Mouse (Mus musculus): ENCODE data around the gene Cyb5r1. TPM values are rescaled to one million over a fixed set of nuclear protein-coding genes. Genes with fewer than 3 reads are reported as not detected.

The Cyb5r1 gene
- total and polyA plus RNA-seq, 3 experiments, result 17.5 to 43.6 (median 38.1) TPM

GRCm38 (mm10) chr1:134398210-134398609 is 7.1 kb upstream of the Cyb5r1 start:
- no peak for DNase-seq (ENCODE audit: extremely low read depth)
- no peaks in the 10 kb centered on the region for H3K79me2 ChIP-seq (replicated peaks; ENCODE audit: control insufficient read depth, extremely low read depth, insufficient read depth, poor library complexity, severe bottlenecking)
- dilution Hi-C loops (cut with MboI; ENCODE audit: extremely low pct_ligation_motif_present, extremely low pct_unique_long_range_greater_than_20kb, low sequenced_read_pairs), result no loop called here
- no peak overlapping the region for H3K9ac ChIP-seq (ENCODE audit: insufficient read depth, low read depth)
- no peaks in the 10 kb centered on the region for H3K27me3 ChIP-seq (replicated peaks)
- H3K36me3 ChIP-seq (replicated peaks in 1 of 2; ENCODE audit: control insufficient read depth in 1 of 2, insufficient read depth in 1 of 2, low read length in 1 of 2), result no peaks in the 10 kb centered on the region
- H3K4me3 ChIP-seq (replicated peaks in 1 of 3; ENCODE audit: low read depth in 2 of 3, low read length in 2 of 3, poor library complexity in 1 of 3), result no peak overlapping the region
- in situ Hi-C loops (cut with MboI; ENCODE audit: low pct_ligation_motif_present, low pct_unique_long_range_greater_than_20kb, low sequenced_read_pairs), result no loop called here
- no peaks in the 10 kb centered on the region; a peak in 1 of 4 replicates for H3K4me1 ChIP-seq (ENCODE audit: control insufficient read depth in 1 of 2, insufficient read depth in 2 of 2)
- no peak overlapping the region for H3K27ac ChIP-seq (ENCODE audit: insufficient read depth, low read depth)
- TF ChIP-seq ELF1 (IDR thresholded peaks at IDR 0.05; ENCODE audit: low read depth, low read length) (no peak), GABPA (IDR thresholded peaks at IDR 0.05; ENCODE audit: insufficient replicate concordance, low read depth, low read length) (no peak), NELFE (IDR thresholded peaks at IDR 0.05; ENCODE audit: low read depth, low read length) (no peak), IRF4 (IDR thresholded peaks at IDR 0.05; ENCODE audit: low read depth, low read length) (no peak), MYC (IDR thresholded peaks at IDR 0.05; ENCODE audit: low read depth, low read length) (no peak), BHLHE40 (IDR thresholded peaks at IDR 0.05; ENCODE audit: low read depth, low read length) (no peak), EP300 (IDR thresholded peaks at IDR 0.05; ENCODE audit: low read length) (no peak), SIN3A (IDR thresholded peaks at IDR 0.05; ENCODE audit: low read length) (no peak), MXI1 (IDR thresholded peaks at IDR 0.05; ENCODE audit: low read depth, low read length) (no peak), ETS1 (conservative IDR thresholded peaks at IDR 0.05; ENCODE audit: low read depth, low read length) (no peak), MAZ (IDR thresholded peaks at IDR 0.05; ENCODE audit: low read depth, low read length) (no peak), CHD2 (IDR thresholded peaks at IDR 0.05; ENCODE audit: low read length) (no peak)
- H3K9me3 ChIP-seq (replicated peaks; ENCODE audit: low read length), result no peaks in the 10 kb centered on the region
- H3K4me2 ChIP-seq (ENCODE audit: insufficient read depth, low read depth, poor library complexity, severe bottlenecking), result no peak overlapping the region

GRCm38 (mm10) chr1:134399735-134400134 is 5.6 kb upstream of the Cyb5r1 start:
- DNase-seq (ENCODE audit: extremely low read depth), result no peak
- no peaks in the 10 kb centered on the region for H3K27me3 ChIP-seq (replicated peaks)
- H3K4me2 ChIP-seq (ENCODE audit: insufficient read depth, low read depth, poor library complexity, severe bottlenecking), result no peak overlapping the region
- no peaks in the 10 kb centered on the region for H3K79me2 ChIP-seq (replicated peaks; ENCODE audit: control insufficient read depth, extremely low read depth, insufficient read depth, poor library complexity, severe bottlenecking)
- no peak overlapping the region for H3K4me3 ChIP-seq (replicated peaks in 1 of 3; ENCODE audit: low read depth in 2 of 3, low read length in 2 of 3, poor library complexity in 1 of 3)
- H3K9me3 ChIP-seq (replicated peaks; ENCODE audit: low read length), result no peaks in the 10 kb centered on the region
- dilution Hi-C loops (cut with MboI; ENCODE audit: extremely low pct_ligation_motif_present, extremely low pct_unique_long_range_greater_than_20kb, low sequenced_read_pairs) (no loop called here), in situ Hi-C loops (cut with MboI; ENCODE audit: low pct_ligation_motif_present, low pct_unique_long_range_greater_than_20kb, low sequenced_read_pairs) (no loop called here)
- TF ChIP-seq MXI1 (IDR thresholded peaks at IDR 0.05; ENCODE audit: low read depth, low read length) (no peak), TBP (conservative IDR thresholded peaks at IDR 0.05; ENCODE audit: low read depth, low read length) (no peak), CHD2 (IDR thresholded peaks at IDR 0.05; ENCODE audit: low read length) (no peak), HCFC1 (IDR thresholded peaks at IDR 0.05; ENCODE audit: low read depth, low read length) (no peak), RCOR1 (conservative IDR thresholded peaks at IDR 0.05; ENCODE audit: low read depth, low read length) (no peak), MYC (IDR thresholded peaks at IDR 0.05; ENCODE audit: low read depth, low read length) (no peak), EP300 (IDR thresholded peaks at IDR 0.05; ENCODE audit: low read length) (no peak), JUND (conservative IDR thresholded peaks at IDR 0.05; ENCODE audit: low read depth, low read length) (no peak), ELF1 (IDR thresholded peaks at IDR 0.05; ENCODE audit: low read depth, low read length) (no peak), CTCF (conservative IDR thresholded peaks at IDR 0.05 in 1 of 2, IDR thresholded peaks at IDR 0.05 in 1 of 2; ENCODE audit: low read depth in 2 of 2, low read length in 2 of 2) (no peak)
- H3K4me1 ChIP-seq (ENCODE audit: control insufficient read depth in 1 of 2, insufficient read depth in 2 of 2), result no peaks in the 10 kb centered on the region; a peak in 1 of 4 replicates
- H3K9ac ChIP-seq (ENCODE audit: insufficient read depth, low read depth), result no peak overlapping the region
- H3K36me3 ChIP-seq (replicated peaks in 1 of 2; ENCODE audit: control insufficient read depth in 1 of 2, insufficient read depth in 1 of 2, low read length in 1 of 2), result no peaks in the 10 kb centered on the region
- H3K27ac ChIP-seq (ENCODE audit: insufficient read depth, low read depth), result no peak overlapping the region
